Mouse (Mus musculus): Measurements from ENCODE around the gene Olfr855.

GRCm38 (mm10) chr9:19629574-19629973, 47.2 kb downstream of the Olfr855 start:
- TF ChIP-seq EP300 (IDR thresholded peaks at IDR 0.05; ENCODE audit: low read depth) (no peak), CTCF (IDR thresholded peaks at IDR 0.05; ENCODE audit: low read depth) (no peak)
